Mouse (Mus musculus): Measurements from ENCODE around the gene Gp2.

GRCm38 (mm10) chr7:119484154-119484553 lies 25.1 kb upstream of the Gp2 start:
- no peak for TF ChIP-seq CTCF (IDR thresholded peaks at IDR 0.05; ENCODE audit: borderline replicate concordance, insufficient read depth, low read length)
- no peak for TF ChIP-seq POLR2A (IDR thresholded peaks at IDR 0.05; ENCODE audit: low read depth, low read length)

Measured in embryonic fibroblast, embryonic 13.5 days (primary cell).